Mouse (Mus musculus) left cerebral cortex, adult 18-20 months (tissue): Measurements from ENCODE around the gene Ccdc28b. TPM values are rescaled to one million over a fixed set of nuclear protein-coding genes. Genes with fewer than 3 reads are reported as not detected.

ENCODE experiments used
- DNase-seq, 2 experiments: peaks; one replicate each; pipeline ENCODE4 v3.0.0; 2021 to 2022; ENCODE audit warnings: low spot score in 2 of 2, mixed read lengths in 1 of 2
- long read RNA-seq, 2 experiments: library from polyadenylated mRNA; stranded (forward); transcript quantifications; one replicate each; pipeline ENCODE4 v2.0.0; 2021
- total RNA-seq, 2 experiments: library from RNA; stranded (reverse); gene quantifications; 2 replicates each; pipeline ENCODE4 v1.2.3; 2021

The Ccdc28b gene
- 10 to 100 TPM; 45.9 to 53.5 TPM for total RNA-seq
- long read RNA-seq, experiment 1, transcript Ccdc28b-201 (6 exons, 879 nt): major isoform, 9 of 24 reads
- long read RNA-seq, experiment 1, partial matches to known transcripts: 3 of 24 reads
- long read RNA-seq, experiment 1, other reads (novel, unspliced or antisense): 9 of 24 reads
- long read RNA-seq, experiment 2, transcript Ccdc28b-201 (6 exons, 879 nt): major isoform, 9 of 24 reads
- long read RNA-seq, experiment 2, partial matches to known transcripts: 1 of 24 reads
- long read RNA-seq, experiment 2, other reads (novel, unspliced or antisense): 6 of 24 reads

GRCm38 (mm10) chr4:129623681-129624091 is at the start of gene Ccdc28b:
TSS of gene Ccdc28b (minus strand) at chr4:129623947.
- DNase-seq: peak; percentile 44 to 68

- no peak for DNase-seq
Measured at GRCm38 (mm10) chr4:129672878-129673449, 49.2 kb upstream of the Ccdc28b start.

GRCm38 (mm10) chr4:129672083-129672877 is 48.5 kb upstream of the Ccdc28b start, which contains the start of gene Kpna6:
TSS of gene Kpna6 (minus strand) at chr4:129672767.
- peak; percentile 93 to 95 for DNase-seq

- DNase-seq: peak; percentile 33 to 37
Measured at GRCm38 (mm10) chr4:129671491-129672082, 47.8 kb upstream of the Ccdc28b start.

- DNase-seq: no peak
Measured at GRCm38 (mm10) chr4:129662255-129662813, 38.6 kb upstream of the Ccdc28b start.

- no peak for DNase-seq
Measured at GRCm38 (mm10) chr4:129661584-129661983, 37.8 kb upstream of the Ccdc28b start.

- peak in 1 of 2 experiments; percentile 49 for DNase-seq
Measured at GRCm38 (mm10) chr4:129654770-129655169, 31.0 kb upstream of the Ccdc28b start.

- DNase-seq: no peak
Measured at GRCm38 (mm10) chr4:129650359-129650758, 26.6 kb upstream of the Ccdc28b start.

- DNase-seq: no peak
Measured at GRCm38 (mm10) chr4:129648656-129649055, 24.9 kb upstream of the Ccdc28b start.

- DNase-seq: peak in 1 of 2 experiments; percentile 39
Measured at GRCm38 (mm10) chr4:129645204-129645603, 21.5 kb upstream of the Ccdc28b start.

GRCm38 (mm10) chr4:129641756-129642155 is 18.0 kb upstream of the Ccdc28b start:
- no peak for DNase-seq

GRCm38 (mm10) chr4:129640638-129641467 is 17.1 kb upstream of the Ccdc28b start, which contains the start of gene Txlna:
TSS of gene Txlna (minus strand) at chr4:129641065.
- peak; percentile 97 to 98 for DNase-seq

- no peak for DNase-seq
Measured at GRCm38 (mm10) chr4:129640101-129640637, 16.4 kb upstream of the Ccdc28b start.

GRCm38 (mm10) chr4:129639221-129639620 is 15.5 kb upstream of the Ccdc28b start:
- DNase-seq: no peak

- DNase-seq: no peak
Measured at GRCm38 (mm10) chr4:129633852-129634251, 10.1 kb upstream of the Ccdc28b start.

GRCm38 (mm10) chr4:129631867-129632266 is 8.1 kb upstream of the Ccdc28b start:
- DNase-seq: no peak

- DNase-seq: no peak
Measured at GRCm38 (mm10) chr4:129630944-129631343, 7.2 kb upstream of the Ccdc28b start.

GRCm38 (mm10) chr4:129626035-129626434 is 2.3 kb upstream of the Ccdc28b start:
- DNase-seq: no peak

GRCm38 (mm10) chr4:129625496-129625895 is 1.7 kb upstream of the Ccdc28b start:
- DNase-seq: no peak

GRCm38 (mm10) chr4:129625029-129625370 is 1.3 kb upstream of the Ccdc28b start:
- peak in 1 of 2 experiments; percentile 67 for DNase-seq
